Mouse (Mus musculus) liver, embryonic 13.5 days (tissue): ENCODE measurements at regions not wholly inside any gene's neighbourhood (a gene's known extent, or its start where the extent isn't known, plus 50 kb on each side); places are given as distances from the start of the nearest gene placed in this dataset.
A peak's percentile ranks its signal among the peaks of the same experiment; 100 is the strongest.

Experiments used
- ATAC-seq: fragments of 200-750 bp; cut with Nextera tagmentation; 2 replicates; pipeline ENCODE4 v1.8.0; 2017; ENCODE audit warnings: low read depth, mild to moderate bottlenecking, moderate number of reproducible peaks, moderate library complexity
- DNase-seq: peaks from one replicate; pipeline ENCODE4 v3.0.0; 2022
- H3K27ac ChIP-seq: fragments of 300-500 bp; sonication (generic); 2 replicates; pipeline ENCODE4 v1.5.1; 2015; ENCODE audit warnings: moderate library complexity, mild to moderate bottlenecking, inconsistent platforms
- H3K27me3 ChIP-seq: fragments of 300-500 bp; sonication (generic); 2 replicates; pipeline ENCODE4 v1.6.1; 2015; ENCODE audit warnings: mild to moderate bottlenecking, inconsistent platforms
- H3K36me3 ChIP-seq: fragments of 300-500 bp; sonication (generic); 2 replicates; pipeline ENCODE4 v1.6.1; 2015; ENCODE audit warnings: mild to moderate bottlenecking, inconsistent platforms
- H3K4me1 ChIP-seq: fragments of 300-500 bp; sonication (generic); replicated peaks from 2 replicates; pipeline ENCODE4 v1.6.1; 2015; ENCODE audit warnings: inconsistent platforms
- H3K4me2 ChIP-seq: fragments of 300-500 bp; sonication (generic); 2 replicates; pipeline ENCODE4 v1.6.1; 2015; ENCODE audit warnings: inconsistent platforms, mild to moderate bottlenecking, moderate library complexity
- H3K4me3 ChIP-seq: fragments of 300-500 bp; sonication (generic); replicated peaks from 2 replicates; pipeline ENCODE4 v1.5.1; 2015; ENCODE audit warnings: mild to moderate bottlenecking, inconsistent platforms
- H3K9ac ChIP-seq: fragments of 300-500 bp; sonication (generic); 2 replicates; pipeline ENCODE4 v1.6.1; 2015; ENCODE audit warnings: mild to moderate bottlenecking, inconsistent platforms
- H3K9me3 ChIP-seq: fragments of 300-500 bp; sonication (generic); replicated peaks from 2 replicates; pipeline ENCODE4 v1.6.1; 2016; ENCODE audit warnings: inconsistent platforms
- WGBS: fragments of 180-500 bp; shearing (Covaris S2); methylation state at CpG from one replicate; pipeline ENCODE4 v1.1.7; 2015; ENCODE audit not compliant: insufficient replicate concordance; 5-methylcytosine and 5-hydroxymethylcytosine counted together

- Histone ChIP-seq H3K36me3 (no peaks in the 10 kb centered on the region), H3K9me3 (no peaks in the 10 kb centered on the region), H3K9ac (no peak overlapping the region), H3K4me2 (0 out of 2 replicates have a peak overlapping the region, but pooled peaks have one; percentile 4), H3K27me3 (no peaks in the 10 kb centered on the region), H3K27ac (peak overlapping the region; percentile 29; the same call in 1 of the 2 replicates), H3K4me3 (no peak overlapping the region), H3K4me1 (peaks cover 15% of the 10 kb centered on the region)
- no peak for DNase-seq
- WGBS, result 28% methylated on average over 2 of the region's 2 CpGs
- no peak; the same call in 1 of the 2 replicates for ATAC-seq
Observed at GRCm38 (mm10) chr11:20957766-20958165, 126.9 kb upstream of the Lgalsl start.

DNA sequence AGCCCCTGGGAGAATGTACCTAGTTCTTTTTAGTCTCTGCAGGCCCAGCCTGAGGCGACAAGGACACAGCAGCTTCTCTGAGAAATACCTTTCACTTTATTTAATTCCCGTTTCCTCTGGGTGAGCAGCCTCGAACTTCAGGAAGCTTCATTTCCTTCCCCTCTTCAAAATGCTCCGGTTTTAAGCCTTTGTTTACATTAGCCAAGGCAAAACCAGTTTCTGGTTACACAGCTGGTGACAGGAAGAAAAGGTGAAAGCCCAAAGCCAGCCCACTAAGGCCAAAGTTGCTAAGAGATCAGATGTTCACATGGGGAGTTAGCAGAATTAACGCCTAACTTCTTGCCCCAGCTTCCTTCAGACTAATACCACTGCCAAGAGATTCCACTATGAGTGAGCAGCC, 127.4 kb upstream of the Lgalsl start:
- WGBS, result 10% methylated on average over 5 of the region's 5 CpGs
- DNase-seq (no peak), ATAC-seq (no peak)
- Histone ChIP-seq H3K27ac (0 out of 2 replicates have a peak overlapping the region, but pooled peaks have one; percentile 29), H3K27me3 (no peaks in the 10 kb centered on the region), H3K4me1 (peaks cover 15% of the 10 kb centered on the region), H3K36me3 (no peaks in the 10 kb centered on the region), H3K9ac (no peak overlapping the region), H3K4me3 (no peak overlapping the region), H3K9me3 (no peaks in the 10 kb centered on the region), H3K4me2 (0 out of 2 replicates have a peak overlapping the region, but pooled peaks have one; percentile 4)

DNA sequence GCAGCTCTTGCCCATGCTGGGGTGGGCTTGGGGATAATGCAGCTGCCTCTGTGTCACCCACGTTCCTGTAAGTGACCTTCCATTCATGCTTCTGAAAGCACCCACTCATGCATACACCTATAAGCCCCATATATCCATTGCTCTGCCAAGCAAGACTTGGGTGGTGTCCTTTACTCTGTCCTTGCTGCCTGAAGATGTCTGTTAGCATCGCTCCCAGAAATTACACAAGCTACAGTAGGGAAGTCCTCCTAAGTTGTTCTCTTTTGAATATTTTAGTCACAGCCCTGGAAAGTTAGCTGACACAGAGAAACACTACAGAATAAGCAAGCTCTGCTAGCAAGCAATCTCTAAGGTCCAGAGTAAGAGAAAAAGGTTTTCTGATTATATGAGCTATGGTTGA, 129.2 kb upstream of the Lgalsl start:
- WGBS, result 61% methylated on average over 2 of the region's 2 CpGs
- DNase-seq, result no peak
- H3K4me1 ChIP-seq, result peaks cover 15% of the 10 kb centered on the region

GRCm38 (mm10) chr11:20960750-20961149, 129.9 kb upstream of the Lgalsl start:
- Histone ChIP-seq H3K9me3 (peaks cover 3% of the 10 kb centered on the region; the same call in 1 of the 2 replicates), H3K27ac (no peak overlapping the region), H3K4me2 (no peak overlapping the region), H3K4me3 (no peak overlapping the region), H3K36me3 (no peaks in the 10 kb centered on the region), H3K9ac (no peak overlapping the region), H3K4me1 (peaks cover 15% of the 10 kb centered on the region), H3K27me3 (no peaks in the 10 kb centered on the region)
- DNase-seq (no peak), ATAC-seq (no peak)
- WGBS, result 55% methylated on average over 5 of the region's 5 CpGs

More for the DNA sequence above, 129.2 kb upstream of the Lgalsl start:
- H3K27ac ChIP-seq, result no peak overlapping the region
- ATAC-seq, result no peak
- H3K4me2 ChIP-seq, result no peak overlapping the region
- peaks cover 3% of the 10 kb centered on the region; the same call in 1 of the 2 replicates for H3K9me3 ChIP-seq
- no peaks in the 10 kb centered on the region for H3K27me3 ChIP-seq
- H3K36me3 ChIP-seq, result no peaks in the 10 kb centered on the region
- H3K4me3 ChIP-seq, result no peak overlapping the region
- H3K9ac ChIP-seq, result no peak overlapping the region

DNA sequence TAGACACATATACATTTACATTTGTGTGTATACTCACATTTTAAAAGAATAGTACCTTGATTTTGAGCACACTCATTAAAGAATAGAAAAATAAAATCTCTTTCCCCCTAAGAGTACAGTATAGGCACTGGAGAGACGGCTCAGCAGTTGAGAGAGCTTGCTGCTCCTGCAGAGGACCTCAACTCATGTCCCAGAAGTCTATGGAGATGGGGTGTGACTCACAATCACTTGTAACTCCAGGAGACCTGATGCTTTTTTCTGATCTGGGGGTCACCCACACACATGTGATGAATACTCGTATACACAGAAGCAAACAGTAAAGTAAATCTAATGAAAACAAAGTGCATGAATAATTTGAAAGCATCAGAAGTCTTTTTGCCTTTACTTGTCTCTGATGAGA, 129.5 kb upstream of the Peli1 start:
- DNase-seq (no peak), ATAC-seq (no peak)
- H3K9me3 ChIP-seq, result peaks cover 3% of the 10 kb centered on the region; the same call in 1 of the 2 replicates
- H3K4me1 ChIP-seq, result peaks cover 15% of the 10 kb centered on the region
- no peak overlapping the region for H3K27ac ChIP-seq
- WGBS, result 81% methylated on average over 2 of the region's 2 CpGs
- H3K36me3 ChIP-seq, result no peaks in the 10 kb centered on the region
- no peaks in the 10 kb centered on the region for H3K27me3 ChIP-seq
- H3K4me3 ChIP-seq, result no peak overlapping the region
- H3K4me2 ChIP-seq, result no peak overlapping the region
- H3K9ac ChIP-seq, result no peak overlapping the region

DNA sequence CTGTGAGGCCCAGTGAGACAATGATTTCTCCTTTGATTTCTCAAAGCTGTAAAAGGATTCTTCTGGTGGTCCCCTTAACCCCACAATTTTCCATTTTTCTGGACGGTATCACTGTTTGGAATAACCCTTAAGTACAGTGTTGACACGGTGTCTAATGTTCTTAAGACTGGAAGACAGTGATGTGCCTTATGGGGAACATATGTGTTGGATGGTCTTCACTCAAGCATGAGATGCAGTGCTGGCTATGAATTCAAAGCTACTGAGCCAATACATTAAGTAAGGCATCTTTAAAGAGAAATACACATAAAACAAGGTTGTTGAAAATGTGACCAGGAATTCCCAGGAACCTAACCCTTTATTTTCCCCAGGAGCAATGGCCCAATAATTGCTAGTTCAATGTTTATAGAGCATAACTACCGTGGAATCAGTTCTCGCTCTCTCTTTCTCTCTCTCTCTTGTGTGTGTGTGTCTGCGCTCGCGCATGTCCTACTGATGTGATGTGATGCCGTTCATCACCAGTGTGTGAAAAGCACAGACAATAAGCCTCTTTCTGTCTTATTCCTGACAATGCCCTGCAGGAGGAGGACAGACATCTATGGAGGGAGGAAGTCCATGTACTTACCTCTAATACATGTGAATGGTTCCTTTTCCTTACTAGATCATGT, 125.4 kb upstream of the Peli1 start:
- no peak overlapping the region for H3K4me3 ChIP-seq
- no peak for DNase-seq
- no peak overlapping the region for H3K27ac ChIP-seq
- peaks cover 3% of the 10 kb centered on the region; the same call in 1 of the 2 replicates for H3K9me3 ChIP-seq
- H3K4me2 ChIP-seq, result no peak overlapping the region
- no peak overlapping the region for H3K9ac ChIP-seq
- H3K36me3 ChIP-seq, result no peaks in the 10 kb centered on the region
- H3K27me3 ChIP-seq, result no peaks in the 10 kb centered on the region
- WGBS, result 81% methylated on average over 8 of the region's 8 CpGs
- H3K4me1 ChIP-seq, result no peaks in the 10 kb centered on the region
- no peak for ATAC-seq

- WGBS, result 45% methylated on average over 3 of the region's 3 CpGs
- no peaks in the 10 kb centered on the region for H3K27me3 ChIP-seq
- H3K4me2 ChIP-seq, result no peak overlapping the region
- no peak for ATAC-seq
- no peaks in the 10 kb centered on the region for H3K36me3 ChIP-seq
- H3K9me3 ChIP-seq, result peaks cover 3% of the 10 kb centered on the region; the same call in 1 of the 2 replicates
- no peak for DNase-seq
- H3K27ac ChIP-seq, result no peak overlapping the region
- no peak overlapping the region for H3K9ac ChIP-seq
- H3K4me3 ChIP-seq, result no peak overlapping the region
- no peaks in the 10 kb centered on the region for H3K4me1 ChIP-seq
Observed at GRCm38 (mm10) chr11:20967321-20967984, 123.6 kb upstream of the Peli1 start.

DNA sequence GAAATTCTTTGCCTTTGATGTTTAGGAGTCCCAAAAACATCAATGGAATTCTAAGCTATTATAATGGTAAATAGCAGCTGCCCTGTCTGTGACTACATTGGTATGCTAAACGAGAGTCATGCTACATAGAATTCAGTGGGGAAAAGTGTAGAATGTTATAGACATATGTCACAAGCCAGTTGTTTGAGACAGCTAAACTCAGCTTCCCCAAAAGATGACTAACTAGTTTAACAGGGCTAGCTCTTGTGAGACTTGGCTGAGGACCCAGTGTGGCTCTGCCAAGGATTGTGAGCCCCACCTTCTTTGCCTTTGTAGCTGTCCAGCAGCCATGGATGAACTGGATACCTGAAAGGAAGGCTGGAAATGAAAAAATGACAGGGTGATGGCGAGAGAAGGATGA, 122.8 kb upstream of the Peli1 start:
- ATAC-seq, result no peak
- no peak overlapping the region for H3K4me2 ChIP-seq
- H3K9ac ChIP-seq, result no peak overlapping the region
- DNase-seq, result no peak
- H3K9me3 ChIP-seq, result peaks cover 3% of the 10 kb centered on the region; the same call in 1 of the 2 replicates
- H3K4me1 ChIP-seq, result no peaks in the 10 kb centered on the region
- WGBS, result 50% methylated on average over 2 of the region's 2 CpGs
- H3K27ac ChIP-seq, result no peak overlapping the region
- no peak overlapping the region for H3K4me3 ChIP-seq
- no peaks in the 10 kb centered on the region for H3K36me3 ChIP-seq
- no peaks in the 10 kb centered on the region for H3K27me3 ChIP-seq

GRCm38 (mm10) chr11:20973141-20973540, 118.0 kb upstream of the Peli1 start:
- ATAC-seq (no peak), DNase-seq (no peak)
- Histone ChIP-seq H3K9me3 (no peaks in the 10 kb centered on the region), H3K9ac (no peak overlapping the region), H3K27me3 (peaks cover 7% of the 10 kb centered on the region; the same call in 1 of the 2 replicates), H3K4me1 (no peaks in the 10 kb centered on the region), H3K4me2 (no peak overlapping the region), H3K36me3 (no peaks in the 10 kb centered on the region), H3K27ac (no peak overlapping the region), H3K4me3 (no peak overlapping the region)
- 50% methylated on average over 3 of the region's 3 CpGs for WGBS

DNA sequence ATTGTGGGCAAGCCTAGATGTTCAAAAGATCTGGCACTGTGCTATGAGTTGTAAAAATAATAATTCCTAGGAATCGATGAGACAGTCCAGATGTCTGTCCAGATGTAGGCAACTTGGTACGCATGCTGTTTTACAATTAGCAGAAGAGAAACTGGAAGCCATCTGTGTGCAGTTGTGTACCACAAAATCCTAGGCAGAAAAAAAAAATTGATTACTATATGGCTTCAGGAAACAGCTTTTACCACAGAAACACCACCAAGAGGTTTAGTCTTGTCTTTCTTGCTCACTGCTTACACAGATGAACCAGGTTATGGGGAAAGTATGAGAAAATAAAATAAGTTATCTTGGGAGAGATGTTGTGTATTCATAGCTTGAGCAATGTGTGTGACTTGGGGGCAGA, 109.5 kb upstream of the Peli1 start:
- no peak overlapping the region for H3K4me2 ChIP-seq
- H3K4me1 ChIP-seq, result peaks cover 14% of the 10 kb centered on the region
- no peaks in the 10 kb centered on the region for H3K9me3 ChIP-seq
- ATAC-seq, result no peak
- DNase-seq, result no peak
- no peak overlapping the region for H3K27ac ChIP-seq
- no peak overlapping the region for H3K4me3 ChIP-seq
- WGBS, result 61% methylated on average over 2 of the region's 2 CpGs
- no peaks in the 10 kb centered on the region for H3K36me3 ChIP-seq
- no peak overlapping the region for H3K9ac ChIP-seq
- no peaks in the 10 kb centered on the region for H3K27me3 ChIP-seq

GRCm38 (mm10) chr11:20982010-20982409, 109.1 kb upstream of the Peli1 start:
- no peak overlapping the region for H3K4me3 ChIP-seq
- ATAC-seq (no peak), DNase-seq (no peak)
- H3K27ac ChIP-seq, result no peak overlapping the region
- WGBS, result 59% methylated on average over 1 of the region's 1 CpGs
- H3K36me3 ChIP-seq, result no peaks in the 10 kb centered on the region
- no peak overlapping the region for H3K4me2 ChIP-seq
- H3K9ac ChIP-seq, result no peak overlapping the region
- no peaks in the 10 kb centered on the region for H3K27me3 ChIP-seq
- H3K4me1 ChIP-seq, result peaks cover 14% of the 10 kb centered on the region
- no peaks in the 10 kb centered on the region for H3K9me3 ChIP-seq
